Mouse (Mus musculus): ENCODE data around the gene Ryr3. TPM values are rescaled to one million over a fixed set of nuclear protein-coding genes. Genes with fewer than 3 reads are reported as not detected.

Ryr3 gene
- polyA plus RNA-seq, 1 experiment: 0.23 TPM

- H3K27ac ChIP-seq (ENCODE audit: insufficient read depth, low read depth, low read length): no peak overlapping the region
- no peaks in the 10 kb centered on the region for H3K4me1 ChIP-seq (ENCODE audit: control insufficient read depth, insufficient read depth, insufficient read length, low read length)
- H3K36me3 ChIP-seq (ENCODE audit: control insufficient read depth, insufficient read depth, low read length): no peaks in the 10 kb centered on the region
- WGBS: 80% methylated on average over 1 of the region's 1 CpGs
- H3K27me3 ChIP-seq (ENCODE audit: control insufficient read depth, insufficient read depth, low read length): no peaks in the 10 kb centered on the region
- TF ChIP-seq POLR2A (IDR thresholded peaks at IDR 0.05; ENCODE audit: low read depth, low read length) (no peak), CTCF (IDR thresholded peaks at IDR 0.05; ENCODE audit: extremely low read depth, insufficient read length, insufficient replicate concordance, low read depth, low read length) (no peak)
- no peak overlapping the region for H3K4me3 ChIP-seq (ENCODE audit: low read depth, low read length)
Observed at GRCm38 (mm10) chr2:112677246-112677645, 539.6 kb downstream of the Ryr3 start.

GRCm38 (mm10) chr2:112676721-112677120 is 540.2 kb downstream of the Ryr3 start:
- Histone ChIP-seq H3K36me3 (ENCODE audit: control insufficient read depth, insufficient read depth, low read length) (no peaks in the 10 kb centered on the region), H3K27me3 (ENCODE audit: control insufficient read depth, insufficient read depth, low read length) (no peaks in the 10 kb centered on the region), H3K4me1 (ENCODE audit: control insufficient read depth, insufficient read depth, insufficient read length, low read length) (no peaks in the 10 kb centered on the region), H3K4me3 (ENCODE audit: low read depth, low read length) (no peak overlapping the region), H3K27ac (ENCODE audit: insufficient read depth, low read depth, low read length) (no peak overlapping the region)
- WGBS: 18% methylated on average over 1 of the region's 1 CpGs
- no peak for TF ChIP-seq POLR2A (IDR thresholded peaks at IDR 0.05; ENCODE audit: low read depth, low read length)
- TF ChIP-seq CTCF (IDR thresholded peaks at IDR 0.05; ENCODE audit: extremely low read depth, insufficient read length, insufficient replicate concordance, low read depth, low read length): no peak

GRCm38 (mm10) chr2:112676175-112676574 is 540.7 kb downstream of the Ryr3 start:
- TF ChIP-seq POLR2A (IDR thresholded peaks at IDR 0.05; ENCODE audit: low read depth, low read length) (no peak), CTCF (IDR thresholded peaks at IDR 0.05; ENCODE audit: extremely low read depth, insufficient read length, insufficient replicate concordance, low read depth, low read length) (no peak)
- 60% methylated on average over 2 of the region's 2 CpGs for WGBS
- Histone ChIP-seq H3K27me3 (ENCODE audit: control insufficient read depth, insufficient read depth, low read length) (no peaks in the 10 kb centered on the region), H3K4me3 (ENCODE audit: low read depth, low read length) (no peak overlapping the region), H3K27ac (ENCODE audit: insufficient read depth, low read depth, low read length) (no peak overlapping the region), H3K36me3 (ENCODE audit: control insufficient read depth, insufficient read depth, low read length) (no peaks in the 10 kb centered on the region), H3K4me1 (ENCODE audit: control insufficient read depth, insufficient read depth, insufficient read length, low read length) (no peaks in the 10 kb centered on the region)

- Histone ChIP-seq H3K27me3 (ENCODE audit: control insufficient read depth, insufficient read depth, low read length) (no peaks in the 10 kb centered on the region), H3K4me1 (ENCODE audit: control insufficient read depth, insufficient read depth, insufficient read length, low read length) (no peaks in the 10 kb centered on the region), H3K27ac (ENCODE audit: insufficient read depth, low read depth, low read length) (no peak overlapping the region), H3K4me3 (ENCODE audit: low read depth, low read length) (no peak overlapping the region), H3K36me3 (ENCODE audit: control insufficient read depth, insufficient read depth, low read length) (no peaks in the 10 kb centered on the region)
- TF ChIP-seq CTCF (IDR thresholded peaks at IDR 0.05; ENCODE audit: extremely low read depth, insufficient read length, insufficient replicate concordance, low read depth, low read length) (no peak), POLR2A (IDR thresholded peaks at IDR 0.05; ENCODE audit: low read depth, low read length) (no peak)
- WGBS: 57% methylated on average over 3 of the region's 3 CpGs
Observed at GRCm38 (mm10) chr2:112669461-112669860, 547.4 kb downstream of the Ryr3 start.

DNA sequence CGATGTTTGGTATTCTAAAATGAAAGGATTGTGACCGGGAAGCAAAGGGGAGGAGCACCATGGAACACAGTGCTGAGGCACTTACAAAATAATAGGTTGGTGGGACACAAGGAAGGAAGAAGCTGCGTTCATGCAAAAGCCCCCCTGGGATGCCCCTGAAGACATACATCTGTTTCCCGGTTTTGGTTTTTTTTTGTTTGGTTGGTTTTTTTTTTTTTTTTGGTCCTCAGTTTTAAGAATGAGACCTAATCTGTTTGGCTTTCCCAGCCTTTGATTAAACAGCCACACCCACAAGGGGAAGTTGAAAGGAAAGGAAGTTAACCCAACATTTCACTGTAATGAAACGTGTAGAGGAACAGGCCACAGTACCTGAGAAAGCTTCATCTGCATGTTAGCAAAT is 560.8 kb downstream of the Ryr3 start:
- Histone ChIP-seq H3K4me1 (ENCODE audit: control insufficient read depth, insufficient read depth, insufficient read length, low read length) (peaks cover 2% of the 10 kb centered on the region; the same call in 1 of the 2 replicates), H3K36me3 (ENCODE audit: control insufficient read depth, insufficient read depth, low read length) (no peaks in the 10 kb centered on the region), H3K4me3 (ENCODE audit: low read depth, low read length) (no peak overlapping the region), H3K27me3 (ENCODE audit: control insufficient read depth, insufficient read depth, low read length) (no peaks in the 10 kb centered on the region), H3K27ac (ENCODE audit: insufficient read depth, low read depth, low read length) (no peak overlapping the region)
- 36% methylated on average over 5 of the region's 5 CpGs for WGBS
- TF ChIP-seq POLR2A (IDR thresholded peaks at IDR 0.05; ENCODE audit: low read depth, low read length) (no peak), CTCF (IDR thresholded peaks at IDR 0.05; ENCODE audit: extremely low read depth, insufficient read length, insufficient replicate concordance, low read depth, low read length) (no peak)

DNA sequence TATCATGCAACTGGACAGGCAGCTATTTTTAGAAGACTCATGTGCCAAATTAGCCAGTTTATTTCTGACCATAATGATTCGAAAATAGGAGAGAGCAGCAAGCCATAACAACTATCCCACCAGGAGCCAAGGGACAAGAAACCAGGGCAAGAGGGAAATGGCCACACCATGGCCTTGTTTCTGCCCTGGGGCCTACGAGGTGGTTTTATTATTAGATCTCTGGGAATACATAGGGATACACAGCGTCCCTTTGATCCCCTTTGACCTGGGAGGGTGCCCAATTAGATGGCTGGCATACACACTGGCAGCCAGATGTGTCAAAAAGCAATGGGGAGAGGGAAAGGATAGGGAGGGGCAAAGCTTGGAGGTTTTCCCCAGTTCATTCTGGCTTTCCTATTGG is 563.1 kb downstream of the Ryr3 start:
- Histone ChIP-seq H3K4me1 (ENCODE audit: control insufficient read depth, insufficient read depth, insufficient read length, low read length) (peaks cover 2% of the 10 kb centered on the region; the same call in 1 of the 2 replicates), H3K27ac (ENCODE audit: insufficient read depth, low read depth, low read length) (no peak overlapping the region), H3K4me3 (ENCODE audit: low read depth, low read length) (no peak overlapping the region), H3K27me3 (ENCODE audit: control insufficient read depth, insufficient read depth, low read length) (no peaks in the 10 kb centered on the region), H3K36me3 (ENCODE audit: control insufficient read depth, insufficient read depth, low read length) (no peaks in the 10 kb centered on the region)
- no peak for TF ChIP-seq POLR2A (IDR thresholded peaks at IDR 0.05; ENCODE audit: low read depth, low read length)
- no peak for TF ChIP-seq CTCF (IDR thresholded peaks at IDR 0.05; ENCODE audit: extremely low read depth, insufficient read length, insufficient replicate concordance, low read depth, low read length)
- 62% methylated on average over 3 of the region's 3 CpGs for WGBS

DNA sequence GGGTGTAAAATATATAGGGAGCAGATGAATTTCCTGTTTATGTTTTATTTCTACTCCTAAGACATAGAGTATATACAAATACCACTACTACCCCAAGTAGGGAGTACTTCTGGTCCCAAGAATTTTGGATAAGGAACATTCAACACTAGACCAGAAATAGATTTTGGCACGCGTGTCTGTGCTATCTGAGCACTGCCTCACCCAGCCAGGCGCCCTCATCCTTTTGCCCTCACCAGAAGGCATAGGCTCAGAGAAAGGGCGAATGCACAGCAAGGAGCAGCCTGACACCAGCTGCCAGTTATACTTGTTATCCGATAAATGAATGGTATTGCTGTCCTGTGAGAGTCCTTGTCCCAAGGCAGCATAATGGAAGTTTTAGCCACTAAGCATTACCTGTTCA is 579.7 kb downstream of the Ryr3 start:
- Histone ChIP-seq H3K4me3 (ENCODE audit: low read depth, low read length) (no peak overlapping the region), H3K4me1 (ENCODE audit: control insufficient read depth, insufficient read depth, insufficient read length, low read length) (no peaks in the 10 kb centered on the region), H3K27me3 (ENCODE audit: control insufficient read depth, insufficient read depth, low read length) (no peaks in the 10 kb centered on the region), H3K36me3 (ENCODE audit: control insufficient read depth, insufficient read depth, low read length) (0 out of 2 replicates have a peak, but pooled peaks cover 1% of the 10 kb centered on the region), H3K27ac (ENCODE audit: insufficient read depth, low read depth, low read length) (no peak overlapping the region)
- 84% methylated on average over 5 of the region's 5 CpGs for WGBS
- TF ChIP-seq CTCF (IDR thresholded peaks at IDR 0.05; ENCODE audit: extremely low read depth, insufficient read length, insufficient replicate concordance, low read depth, low read length) (no peak), POLR2A (IDR thresholded peaks at IDR 0.05; ENCODE audit: low read depth, low read length) (no peak)

Data from small intestine, adult 2 months (tissue).